28 mouse cellular contexts compared by ENCODE assay signal in genomic region chr2:75491150-75491549, GRCm38 (mm10).
"Had no signal": no experiment of that assay in that cellular context is flagged by ENCODE, and none has a peak within 500 bp of the region (broad histone marks: within the 10 kb centered on the region; RNA-seq: fewer than 3 reads in every experiment).

No protein-coding gene starts in this region.

- H3K9ac ChIP-seq: heart, embryonic 13.5 days; heart, embryonic 15.5 days; hindbrain, embryonic 12.5 days; hindbrain, embryonic 14.5 days; kidney, embryonic 15.5 days; limb, embryonic 13.5 days; limb, embryonic 15.5 days; liver, embryonic 12.5 days; liver, embryonic 14.5 days had no signal

- H3K27me3 ChIP-seq: heart, embryonic 13.5 days; heart, embryonic 15.5 days; hindbrain, embryonic 12.5 days; liver, embryonic 12.5 days had no signal

- H3K4me3 ChIP-seq: gastrocnemius, adult 2 months; heart, adult 2 months; heart, embryonic 13.5 days; heart, embryonic 15.5 days; hindbrain, embryonic 10.5 days; hindbrain, embryonic 12.5 days; kidney, embryonic 15.5 days; limb, embryonic 13.5 days; limb, embryonic 15.5 days; liver, embryonic 12.5 days had no signal

- H3K36me3 ChIP-seq: heart, embryonic 13.5 days; heart, embryonic 15.5 days; hindbrain, embryonic 10.5 days; hindbrain, embryonic 12.5 days; kidney, embryonic 15.5 days; limb, embryonic 13.5 days; limb, embryonic 15.5 days; liver, embryonic 12.5 days had no signal

- H3K4me1 ChIP-seq: heart, embryonic 13.5 days; hindbrain, embryonic 12.5 days; liver, embryonic 12.5 days had no signal

- ATAC-seq: hindbrain, embryonic 16.5 days; inflammation-experienced regulatory T-cells, adult 6 months; liver, embryonic 12.5 days had no signal

- H3K9me3 ChIP-seq: heart, embryonic 13.5 days; heart, embryonic 15.5 days; hindbrain, embryonic 10.5 days; kidney, embryonic 15.5 days; limb, embryonic 13.5 days; limb, embryonic 15.5 days; liver, embryonic 12.5 days had no signal

- H3K27ac ChIP-seq: gastrocnemius, adult 2 months; heart, adult 2 months; heart, embryonic 13.5 days; heart, embryonic 15.5 days; hindbrain, embryonic 10.5 days; hindbrain, embryonic 12.5 days; hindbrain, embryonic 14.5 days; kidney, embryonic 15.5 days; kidney, postnatal 0 days; limb, embryonic 13.5 days; limb, embryonic 15.5 days; liver, embryonic 12.5 days; liver, embryonic 14.5 days had no signal

- DNase-seq: gastrocnemius, adult 2 months; gastrocnemius, postnatal 10 days; gastrocnemius, postnatal 25 days; heart, adult 2 months; heart, postnatal 14 days; heart, postnatal 36 days; kidney, adult 11 months; kidney, adult 2 months; kidney, adult 9 months; kidney, postnatal 14 days; kidney, postnatal 36 days; layer of hippocampus, adult 9-11 months; layer of hippocampus, postnatal 36 days; left cerebral cortex, postnatal 4 days had no signal

- H3K4me2 ChIP-seq: heart, embryonic 11.5 days; heart, embryonic 13.5 days; heart, embryonic 15.5 days; hindbrain, embryonic 12.5 days; hindbrain, embryonic 14.5 days; kidney, embryonic 15.5 days; limb, embryonic 13.5 days; limb, embryonic 15.5 days; liver, embryonic 12.5 days had no signal
